Mouse (Mus musculus): Measurements from ENCODE around the gene Mbd3. TPM values are rescaled to one million over a fixed set of nuclear protein-coding genes. Genes with fewer than 3 reads are reported as not detected.

Gene Mbd3
- polyA plus RNA-seq, 1 experiment from 2014 or later = 166 TPM

GRCm38 (mm10) chr10:80396822-80397523 is 2.4 kb downstream of the Mbd3 start:
- Histone ChIP-seq H3K4me1 (ENCODE audit: control insufficient read depth, insufficient read depth, low read length) (peaks cover 23% of the 10 kb centered on the region), H3K9me3 (ENCODE audit: control insufficient read depth, low read length) (no peaks in the 10 kb centered on the region), H3K27ac (replicated peaks; ENCODE audit: low read depth, low read length) (peak overlapping the region; percentile 99; the same call in 1 of the 2 replicates), H3K9ac (replicated peaks; ENCODE audit: low read length) (peak overlapping the region; percentile 89; the same call in 1 of the 2 replicates), H3K4me2 (ENCODE audit: low read length) (peak overlapping the region; percentile 92), H3K36me3 (ENCODE audit: control insufficient read depth, insufficient read depth, low read length) (peaks cover 55% of the 10 kb centered on the region), H3K27me3 (ENCODE audit: control insufficient read depth, insufficient read depth, low read length) (no peaks in the 10 kb centered on the region), H3K4me3 (replicated peaks; ENCODE audit: low read depth, low read length) (0 out of 2 replicates have a peak overlapping the region, but pooled peaks have one; percentile 5)
- ATAC-seq (ENCODE audit: low FRiP score, low TSS enrichment) (no peak), DNase-seq (no peak)
- WGBS = 88% methylated on average over 11 of the region's 11 CpGs

GRCm38 (mm10) chr10:80395025-80395627 is 4.2 kb downstream of the Mbd3 start:
- 96% methylated on average over 35 of the region's 35 CpGs for WGBS
- H3K9me3 ChIP-seq (ENCODE audit: control insufficient read depth, low read length) = no peaks in the 10 kb centered on the region
- H3K4me3 ChIP-seq (replicated peaks; ENCODE audit: low read depth, low read length) = no peak overlapping the region
- no peak for DNase-seq
- no peak overlapping the region for H3K9ac ChIP-seq (replicated peaks; ENCODE audit: low read length)
- H3K4me1 ChIP-seq (ENCODE audit: control insufficient read depth, insufficient read depth, low read length) = peaks cover 17% of the 10 kb centered on the region
- H3K27me3 ChIP-seq (ENCODE audit: control insufficient read depth, insufficient read depth, low read length) = no peaks in the 10 kb centered on the region
- H3K4me2 ChIP-seq (ENCODE audit: low read length) = no peak overlapping the region
- no peak overlapping the region for H3K27ac ChIP-seq (replicated peaks; ENCODE audit: low read depth, low read length)
- ATAC-seq (ENCODE audit: low FRiP score, low TSS enrichment) = no peak
- H3K36me3 ChIP-seq (ENCODE audit: control insufficient read depth, insufficient read depth, low read length) = peaks cover 62% of the 10 kb centered on the region

GRCm38 (mm10) chr10:80392687-80393086 is 6.7 kb downstream of the Mbd3 start:
- ATAC-seq (ENCODE audit: low FRiP score, low TSS enrichment) (no peak), DNase-seq (no peak)
- no peak overlapping the region for H3K9ac ChIP-seq (replicated peaks; ENCODE audit: low read length)
- H3K9me3 ChIP-seq (ENCODE audit: control insufficient read depth, low read length) = no peaks in the 10 kb centered on the region
- peaks cover 68% of the 10 kb centered on the region for H3K36me3 ChIP-seq (ENCODE audit: control insufficient read depth, insufficient read depth, low read length)
- WGBS = 98% methylated on average over 5 of the region's 5 CpGs
- peaks cover 16% of the 10 kb centered on the region for H3K4me1 ChIP-seq (ENCODE audit: control insufficient read depth, insufficient read depth, low read length)
- H3K4me2 ChIP-seq (ENCODE audit: low read length) = no peak overlapping the region
- H3K27me3 ChIP-seq (ENCODE audit: control insufficient read depth, insufficient read depth, low read length) = no peaks in the 10 kb centered on the region
- no peak overlapping the region for H3K4me3 ChIP-seq (replicated peaks; ENCODE audit: low read depth, low read length)
- no peak overlapping the region for H3K27ac ChIP-seq (replicated peaks; ENCODE audit: low read depth, low read length)

- Histone ChIP-seq H3K27ac (replicated peaks; ENCODE audit: low read depth, low read length) (no peak overlapping the region), H3K4me2 (ENCODE audit: low read length) (no peak overlapping the region), H3K4me3 (replicated peaks; ENCODE audit: low read depth, low read length) (no peak overlapping the region), H3K9ac (replicated peaks; ENCODE audit: low read length) (no peak overlapping the region), H3K9me3 (ENCODE audit: control insufficient read depth, low read length) (no peaks in the 10 kb centered on the region), H3K27me3 (ENCODE audit: control insufficient read depth, insufficient read depth, low read length) (no peaks in the 10 kb centered on the region), H3K36me3 (ENCODE audit: control insufficient read depth, insufficient read depth, low read length) (peaks cover 60% of the 10 kb centered on the region), H3K4me1 (ENCODE audit: control insufficient read depth, insufficient read depth, low read length) (peaks cover 6% of the 10 kb centered on the region)
- ATAC-seq (ENCODE audit: low FRiP score, low TSS enrichment) (no peak), DNase-seq (no peak)
- 89% methylated on average over 9 of the region's 9 CpGs for WGBS
Measured at GRCm38 (mm10) chr10:80390697-80391096, 8.7 kb downstream of the Mbd3 start.

GRCm38 (mm10) chr10:80389185-80389708 is 10.1 kb downstream of the Mbd3 start:
- 88% methylated on average over 4 of the region's 4 CpGs for WGBS
- no peaks in the 10 kb centered on the region for H3K9me3 ChIP-seq (ENCODE audit: control insufficient read depth, low read length)
- H3K4me2 ChIP-seq (ENCODE audit: low read length) = no peak overlapping the region
- H3K9ac ChIP-seq (replicated peaks; ENCODE audit: low read length) = no peak overlapping the region
- H3K27ac ChIP-seq (replicated peaks; ENCODE audit: low read depth, low read length) = no peak overlapping the region
- peaks cover 56% of the 10 kb centered on the region for H3K36me3 ChIP-seq (ENCODE audit: control insufficient read depth, insufficient read depth, low read length)
- H3K4me1 ChIP-seq (ENCODE audit: control insufficient read depth, insufficient read depth, low read length) = peaks cover 13% of the 10 kb centered on the region
- no peak overlapping the region for H3K4me3 ChIP-seq (replicated peaks; ENCODE audit: low read depth, low read length)
- H3K27me3 ChIP-seq (ENCODE audit: control insufficient read depth, insufficient read depth, low read length) = no peaks in the 10 kb centered on the region
- no peak for DNase-seq
- no peak for ATAC-seq (ENCODE audit: low FRiP score, low TSS enrichment)

- H3K9me3 ChIP-seq (ENCODE audit: control insufficient read depth, low read length) = no peaks in the 10 kb centered on the region
- no peak overlapping the region for H3K27ac ChIP-seq (replicated peaks; ENCODE audit: low read depth, low read length)
- peaks cover 56% of the 10 kb centered on the region for H3K36me3 ChIP-seq (ENCODE audit: control insufficient read depth, insufficient read depth, low read length)
- H3K9ac ChIP-seq (replicated peaks; ENCODE audit: low read length) = no peak overlapping the region
- 30% methylated on average over 2 of the region's 2 CpGs for WGBS
- ATAC-seq (ENCODE audit: low FRiP score, low TSS enrichment) (no peak), DNase-seq (no peak)
- no peaks in the 10 kb centered on the region for H3K27me3 ChIP-seq (ENCODE audit: control insufficient read depth, insufficient read depth, low read length)
- H3K4me1 ChIP-seq (ENCODE audit: control insufficient read depth, insufficient read depth, low read length) = peaks cover 18% of the 10 kb centered on the region
- H3K4me2 ChIP-seq (ENCODE audit: low read length) = no peak overlapping the region
- no peak overlapping the region for H3K4me3 ChIP-seq (replicated peaks; ENCODE audit: low read depth, low read length)
Measured at GRCm38 (mm10) chr10:80388731-80389130, 10.6 kb downstream of the Mbd3 start.

GRCm38 (mm10) chr10:80387522-80387959 is 11.8 kb downstream of the Mbd3 start, which contains the start of gene Mex3d:
Gene Mex3d, minus strand, starts transcription at chr10:80387659.
- no peaks in the 10 kb centered on the region for H3K27me3 ChIP-seq (ENCODE audit: control insufficient read depth, insufficient read depth, low read length)
- DNase-seq (peak; percentile 97), ATAC-seq (ENCODE audit: low FRiP score, low TSS enrichment) (peak; percentile 59)
- no peaks in the 10 kb centered on the region for H3K9me3 ChIP-seq (ENCODE audit: control insufficient read depth, low read length)
- H3K9ac ChIP-seq (replicated peaks; ENCODE audit: low read length) = peak within 1 kb of the TSS; percentile 99
- peak within 1 kb of the TSS; percentile 98 for H3K4me2 ChIP-seq (ENCODE audit: low read length)
- peak within 1 kb of the TSS; percentile 82 for H3K4me3 ChIP-seq (replicated peaks; ENCODE audit: low read depth, low read length)
- H3K36me3 ChIP-seq (ENCODE audit: control insufficient read depth, insufficient read depth, low read length) = peaks cover 56% of the 10 kb centered on the region
- peak within 1 kb of the TSS; percentile 99 for H3K27ac ChIP-seq (replicated peaks; ENCODE audit: low read depth, low read length)
- WGBS = under 1% methylated on average over 22 of the region's 61 CpGs
- H3K4me1 ChIP-seq (ENCODE audit: control insufficient read depth, insufficient read depth, low read length) = peaks cover 30% of the 10 kb centered on the region

- H3K27ac ChIP-seq (replicated peaks; ENCODE audit: low read depth, low read length) = peak overlapping the region; percentile 99
- H3K27me3 ChIP-seq (ENCODE audit: control insufficient read depth, insufficient read depth, low read length) = no peaks in the 10 kb centered on the region
- DNase-seq (peak; percentile 62), ATAC-seq (ENCODE audit: low FRiP score, low TSS enrichment) (peak; percentile 2; the same call in 1 of the 2 replicates)
- H3K4me1 ChIP-seq (ENCODE audit: control insufficient read depth, insufficient read depth, low read length) = peaks cover 31% of the 10 kb centered on the region
- under 1% methylated on average over 88 of the region's 94 CpGs for WGBS
- peak overlapping the region; percentile 98 for H3K4me2 ChIP-seq (ENCODE audit: low read length)
- H3K9ac ChIP-seq (replicated peaks; ENCODE audit: low read length) = peak overlapping the region; percentile 99
- H3K9me3 ChIP-seq (ENCODE audit: control insufficient read depth, low read length) = no peaks in the 10 kb centered on the region
- H3K4me3 ChIP-seq (replicated peaks; ENCODE audit: low read depth, low read length) = peak overlapping the region; percentile 82
- H3K36me3 ChIP-seq (ENCODE audit: control insufficient read depth, insufficient read depth, low read length) = peaks cover 56% of the 10 kb centered on the region
Measured at GRCm38 (mm10) chr10:80386735-80387471, 12.4 kb downstream of the Mbd3 start.
